Mouse (Mus musculus): ENCODE results near the gene Sost. TPM values are rescaled to one million over a fixed set of nuclear protein-coding genes. Genes with fewer than 3 reads are reported as not detected.

Sost gene
- polyA plus RNA-seq, 1 experiment from 2014 or later, result 0.08 TPM

GRCm38 (mm10) chr11:101935743-101936142 lies 31.1 kb downstream of the Sost start:
- peaks cover 21% of the 10 kb centered on the region for H3K4me1 ChIP-seq (replicated peaks)
- H3K9me3 ChIP-seq, result no peaks in the 10 kb centered on the region
- H3K27ac ChIP-seq (replicated peaks), result no peak overlapping the region
- H3K27me3 ChIP-seq, result peaks cover 37% of the 10 kb centered on the region
- WGBS, result 46% methylated on average over 3 of the region's 3 CpGs
- H3K9ac ChIP-seq, result no peak overlapping the region
- H3K4me3 ChIP-seq, result no peak overlapping the region
- H3K4me2 ChIP-seq, result no peak overlapping the region
- no peak for ATAC-seq (ENCODE audit: low read depth)
- no peaks in the 10 kb centered on the region for H3K36me3 ChIP-seq

GRCm38 (mm10) chr11:101931978-101932377 lies 34.8 kb downstream of the Sost start:
- Histone ChIP-seq H3K4me3 (no peak overlapping the region), H3K9me3 (no peaks in the 10 kb centered on the region), H3K36me3 (no peaks in the 10 kb centered on the region), H3K4me1 (replicated peaks) (peaks cover 13% of the 10 kb centered on the region), H3K4me2 (no peak overlapping the region), H3K9ac (no peak overlapping the region), H3K27me3 (peaks cover 19% of the 10 kb centered on the region; the same call in 1 of the 2 replicates), H3K27ac (replicated peaks) (no peak overlapping the region)
- 49% methylated on average over 4 of the region's 4 CpGs for WGBS
- ATAC-seq (ENCODE audit: low read depth), result no peak

GRCm38 (mm10) chr11:101928030-101928762 lies 38.6 kb downstream of the Sost start:
- H3K9me3 ChIP-seq, result no peaks in the 10 kb centered on the region
- no peak for ATAC-seq (ENCODE audit: low read depth)
- H3K4me2 ChIP-seq, result no peak overlapping the region
- 26% methylated on average over 25 of the region's 25 CpGs for WGBS
- peaks cover 3% of the 10 kb centered on the region for H3K27me3 ChIP-seq
- no peak overlapping the region for H3K27ac ChIP-seq (replicated peaks)
- H3K4me3 ChIP-seq, result no peak overlapping the region
- H3K4me1 ChIP-seq (replicated peaks), result peaks cover 3% of the 10 kb centered on the region; the same call in 1 of the 2 replicates
- no peaks in the 10 kb centered on the region for H3K36me3 ChIP-seq
- H3K9ac ChIP-seq, result no peak overlapping the region

GRCm38 (mm10) chr11:101926951-101927589 lies 39.7 kb downstream of the Sost start:
- no peak for ATAC-seq (ENCODE audit: low read depth)
- Histone ChIP-seq H3K9ac (no peak overlapping the region), H3K4me1 (replicated peaks) (peaks cover 3% of the 10 kb centered on the region; the same call in 1 of the 2 replicates), H3K36me3 (no peaks in the 10 kb centered on the region), H3K4me3 (no peak overlapping the region), H3K4me2 (no peak overlapping the region), H3K9me3 (no peaks in the 10 kb centered on the region), H3K27ac (replicated peaks) (no peak overlapping the region), H3K27me3 (peaks cover 3% of the 10 kb centered on the region)
- WGBS, result 70% methylated on average over 10 of the region's 10 CpGs

- Histone ChIP-seq H3K36me3 (no peaks in the 10 kb centered on the region), H3K4me2 (no peak overlapping the region), H3K4me1 (replicated peaks) (peaks cover 3% of the 10 kb centered on the region; the same call in 1 of the 2 replicates), H3K27me3 (peaks cover 3% of the 10 kb centered on the region), H3K9me3 (no peaks in the 10 kb centered on the region), H3K9ac (no peak overlapping the region), H3K27ac (replicated peaks) (no peak overlapping the region), H3K4me3 (no peak overlapping the region)
- 68% methylated on average over 6 of the region's 6 CpGs for WGBS
- no peak for ATAC-seq (ENCODE audit: low read depth)
These were observed 41.2 kb downstream of the Sost start for GRCm38 (mm10) chr11:101925636-101926035.

GRCm38 (mm10) chr11:101924441-101924976 lies 42.3 kb downstream of the Sost start:
- Histone ChIP-seq H3K4me1 (replicated peaks) (peaks cover 3% of the 10 kb centered on the region; the same call in 1 of the 2 replicates), H3K4me3 (no peak overlapping the region), H3K27ac (replicated peaks) (no peak overlapping the region), H3K36me3 (no peaks in the 10 kb centered on the region), H3K27me3 (peaks cover 3% of the 10 kb centered on the region), H3K9ac (no peak overlapping the region), H3K9me3 (no peaks in the 10 kb centered on the region), H3K4me2 (no peak overlapping the region)
- no peak for ATAC-seq (ENCODE audit: low read depth)
- WGBS, result 71% methylated on average over 19 of the region's 19 CpGs

GRCm38 (mm10) chr11:101923988-101924387 lies 42.8 kb downstream of the Sost start:
- 81% methylated on average over 6 of the region's 6 CpGs for WGBS

GRCm38 (mm10) chr11:101921361-101921952 lies 45.4 kb downstream of the Sost start:
- H3K4me2 ChIP-seq, result no peak overlapping the region
- no peaks in the 10 kb centered on the region for H3K9me3 ChIP-seq

More at GRCm38 (mm10) chr11:101923988-101924387, 42.8 kb downstream of the Sost start:
- H3K9me3 ChIP-seq, result no peaks in the 10 kb centered on the region
- no peak for ATAC-seq (ENCODE audit: low read depth)
- H3K27me3 ChIP-seq, result peaks cover 7% of the 10 kb centered on the region
- no peak overlapping the region for H3K27ac ChIP-seq (replicated peaks)
- H3K4me1 ChIP-seq (replicated peaks), result peaks cover 3% of the 10 kb centered on the region; the same call in 1 of the 2 replicates
- no peak overlapping the region for H3K9ac ChIP-seq
- H3K4me3 ChIP-seq, result no peak overlapping the region
- H3K36me3 ChIP-seq, result no peaks in the 10 kb centered on the region
- H3K4me2 ChIP-seq, result no peak overlapping the region

GRCm38 (mm10) chr11:101919660-101920059 lies 47.2 kb downstream of the Sost start:
- under 1% methylated on average over 6 of the region's 6 CpGs for WGBS
- no peaks in the 10 kb centered on the region for H3K9me3 ChIP-seq
- no peak overlapping the region for H3K4me3 ChIP-seq
- H3K27me3 ChIP-seq, result peaks cover 26% of the 10 kb centered on the region
- H3K4me1 ChIP-seq (replicated peaks), result no peaks in the 10 kb centered on the region
- H3K4me2 ChIP-seq, result no peak overlapping the region
- H3K36me3 ChIP-seq, result no peaks in the 10 kb centered on the region
- ATAC-seq (ENCODE audit: low read depth), result no peak
- H3K27ac ChIP-seq (replicated peaks), result no peak overlapping the region
- no peak overlapping the region for H3K9ac ChIP-seq

More at GRCm38 (mm10) chr11:101921361-101921952, 45.4 kb downstream of the Sost start:
- Histone ChIP-seq H3K9ac (no peak overlapping the region), H3K27me3 (peaks cover 23% of the 10 kb centered on the region), H3K36me3 (no peaks in the 10 kb centered on the region), H3K4me1 (replicated peaks) (no peaks in the 10 kb centered on the region), H3K27ac (replicated peaks) (no peak overlapping the region), H3K4me3 (no peak overlapping the region)
- ATAC-seq (ENCODE audit: low read depth), result no peak
- whole genome bisulfite sequencing, result 80% methylated on average over 12 of the region's 12 CpGs

GRCm38 (mm10) chr11:101918609-101919008 lies 48.2 kb downstream of the Sost start:
- Histone ChIP-seq H3K4me3 (no peak overlapping the region), H3K9me3 (no peaks in the 10 kb centered on the region), H3K36me3 (no peaks in the 10 kb centered on the region), H3K27me3 (peaks cover 28% of the 10 kb centered on the region), H3K27ac (replicated peaks) (no peak overlapping the region), H3K4me1 (replicated peaks) (no peaks in the 10 kb centered on the region), H3K4me2 (no peak overlapping the region), H3K9ac (no peak overlapping the region)
- 80% methylated on average over 3 of the region's 3 CpGs for WGBS
- ATAC-seq (ENCODE audit: low read depth), result no peak

- ATAC-seq (ENCODE audit: low read depth), result no peak
- 67% methylated on average over 3 of the region's 3 CpGs for WGBS
- H3K4me2 ChIP-seq, result no peak overlapping the region
- no peaks in the 10 kb centered on the region for H3K4me1 ChIP-seq (replicated peaks)
- no peaks in the 10 kb centered on the region for H3K36me3 ChIP-seq
- H3K9ac ChIP-seq, result no peak overlapping the region
- no peak overlapping the region for H3K27ac ChIP-seq (replicated peaks)
- no peak overlapping the region for H3K4me3 ChIP-seq
- no peaks in the 10 kb centered on the region for H3K9me3 ChIP-seq
- H3K27me3 ChIP-seq, result peaks cover 35% of the 10 kb centered on the region
These were observed 50.0 kb downstream of the Sost start for GRCm38 (mm10) chr11:101916772-101917171.

GRCm38 (mm10) chr11:101913591-101913990 lies 53.2 kb downstream of the Sost start:
- peaks cover 37% of the 10 kb centered on the region for H3K27me3 ChIP-seq
- H3K27ac ChIP-seq (replicated peaks), result no peak overlapping the region
- H3K4me2 ChIP-seq, result no peak overlapping the region
- H3K4me1 ChIP-seq (replicated peaks), result no peaks in the 10 kb centered on the region
- ATAC-seq (ENCODE audit: low read depth), result no peak
- 57% methylated on average over 8 of the region's 8 CpGs for WGBS
- no peak overlapping the region for H3K9ac ChIP-seq
- H3K36me3 ChIP-seq, result no peaks in the 10 kb centered on the region
- no peak overlapping the region for H3K4me3 ChIP-seq
- no peaks in the 10 kb centered on the region for H3K9me3 ChIP-seq
